Mouse (Mus musculus): ENCODE data around the gene Mfsd4b3. TPM values are rescaled to one million over a fixed set of nuclear protein-coding genes. Genes with fewer than 3 reads are reported as not detected.

The Mfsd4b3 gene
- polyA plus RNA-seq, 1 experiment from 2014 or later = 7.8 TPM

- WGBS = 49% methylated on average over 4 of the region's 4 CpGs
- H3K9me3 ChIP-seq (replicated peaks; ENCODE audit: low read length) = no peaks in the 10 kb centered on the region
- ATAC-seq (replicated peaks; ENCODE audit: low FRiP score, low read depth) (peak; percentile 78), DNase-seq (ENCODE audit: low spot score) (no peak)
- no peaks in the 10 kb centered on the region for H3K4me1 ChIP-seq (replicated peaks; ENCODE audit: insufficient read depth, low read length)
- TF ChIP-seq CTCF (IDR thresholded peaks at IDR 0.05; ENCODE audit: low read depth) = no peak
- H3K4me3 ChIP-seq (replicated peaks; ENCODE audit: low read depth, low read length) = no peak overlapping the region
- H3K36me3 ChIP-seq (ENCODE audit: insufficient read depth, low read length) = no peaks in the 10 kb centered on the region
- no peaks in the 10 kb centered on the region for H3K27me3 ChIP-seq (ENCODE audit: insufficient read depth, low read length)
- no peak overlapping the region for H3K4me2 ChIP-seq (ENCODE audit: low read length)
- H3K27ac ChIP-seq = 0 out of 2 replicates have a peak overlapping the region, but pooled peaks have one; percentile 31
- H3K9ac ChIP-seq (ENCODE audit: low read depth, low read length) = no peak overlapping the region
Observed at GRCm38 (mm10) chr10:39991155-39991554, 31.2 kb upstream of the Mfsd4b3 start.

GRCm38 (mm10) chr10:39986466-39986865 is 26.5 kb upstream of the Mfsd4b3 start, which contains the start of gene Mfsd4b5:
Mfsd4b5 (minus strand) TSS chr10:39986646.
- Histone ChIP-seq H3K9me3 (replicated peaks; ENCODE audit: low read length) (no peaks in the 10 kb centered on the region), H3K9ac (ENCODE audit: low read depth, low read length) (no peak within 1 kb of the TSS), H3K4me2 (ENCODE audit: low read length) (no peak within 1 kb of the TSS), H3K36me3 (ENCODE audit: insufficient read depth, low read length) (no peaks in the 10 kb centered on the region), H3K27me3 (ENCODE audit: insufficient read depth, low read length) (no peaks in the 10 kb centered on the region), H3K4me1 (replicated peaks; ENCODE audit: insufficient read depth, low read length) (no peaks in the 10 kb centered on the region), H3K4me3 (replicated peaks; ENCODE audit: low read depth, low read length) (no peak within 1 kb of the TSS), H3K27ac (peak within 1 kb of the TSS; percentile 39; the same call in 1 of the 2 replicates)
- ATAC-seq (replicated peaks; ENCODE audit: low FRiP score, low read depth) (peak; percentile 51; the same call in 1 of the 2 replicates), DNase-seq (ENCODE audit: low spot score) (no peak)
- 85% methylated on average over 12 of the region's 12 CpGs for WGBS
- no peak for TF ChIP-seq CTCF (IDR thresholded peaks at IDR 0.05; ENCODE audit: low read depth)

- peak overlapping the region; percentile 78; the same call in 1 of the 2 replicates for H3K27ac ChIP-seq
- no peaks in the 10 kb centered on the region for H3K36me3 ChIP-seq (ENCODE audit: insufficient read depth, low read length)
- ATAC-seq (replicated peaks; ENCODE audit: low FRiP score, low read depth) (peak; percentile 93), DNase-seq (ENCODE audit: low spot score) (peak; percentile 77)
- H3K27me3 ChIP-seq (ENCODE audit: insufficient read depth, low read length) = no peaks in the 10 kb centered on the region
- no peak overlapping the region for H3K9ac ChIP-seq (ENCODE audit: low read depth, low read length)
- WGBS = 21% methylated on average over 5 of the region's 5 CpGs
- TF ChIP-seq CTCF (IDR thresholded peaks at IDR 0.05; ENCODE audit: low read depth) = no peak
- H3K9me3 ChIP-seq (replicated peaks; ENCODE audit: low read length) = peaks cover 7% of the 10 kb centered on the region
- no peak overlapping the region for H3K4me2 ChIP-seq (ENCODE audit: low read length)
- no peaks in the 10 kb centered on the region for H3K4me1 ChIP-seq (replicated peaks; ENCODE audit: insufficient read depth, low read length)
- H3K4me3 ChIP-seq (replicated peaks; ENCODE audit: low read depth, low read length) = no peak overlapping the region
Observed at GRCm38 (mm10) chr10:39982604-39983003, 22.7 kb upstream of the Mfsd4b3 start.

- no peak overlapping the region for H3K9ac ChIP-seq (ENCODE audit: low read depth, low read length)
- no peak overlapping the region for H3K4me2 ChIP-seq (ENCODE audit: low read length)
- no peak for TF ChIP-seq CTCF (IDR thresholded peaks at IDR 0.05; ENCODE audit: low read depth)
- DNase-seq (ENCODE audit: low spot score) (no peak), ATAC-seq (replicated peaks; ENCODE audit: low FRiP score, low read depth) (no peak)
- H3K4me3 ChIP-seq (replicated peaks; ENCODE audit: low read depth, low read length) = no peak overlapping the region
- no peaks in the 10 kb centered on the region for H3K36me3 ChIP-seq (ENCODE audit: insufficient read depth, low read length)
- WGBS = 95% methylated on average over 1 of the region's 1 CpGs
- peaks cover 9% of the 10 kb centered on the region for H3K9me3 ChIP-seq (replicated peaks; ENCODE audit: low read length)
- H3K4me1 ChIP-seq (replicated peaks; ENCODE audit: insufficient read depth, low read length) = no peaks in the 10 kb centered on the region
- no peaks in the 10 kb centered on the region for H3K27me3 ChIP-seq (ENCODE audit: insufficient read depth, low read length)
- H3K27ac ChIP-seq = no peak overlapping the region
Observed at GRCm38 (mm10) chr10:39978231-39978630, 18.3 kb upstream of the Mfsd4b3 start.

- no peaks in the 10 kb centered on the region for H3K36me3 ChIP-seq (ENCODE audit: insufficient read depth, low read length)
- DNase-seq (ENCODE audit: low spot score) = no peak
- ATAC-seq (replicated peaks; ENCODE audit: low FRiP score, low read depth) = no peak
- TF ChIP-seq CTCF (IDR thresholded peaks at IDR 0.05; ENCODE audit: low read depth) = no peak
- no peak overlapping the region for H3K4me2 ChIP-seq (ENCODE audit: low read length)
- no peaks in the 10 kb centered on the region for H3K27me3 ChIP-seq (ENCODE audit: insufficient read depth, low read length)
- H3K27ac ChIP-seq = no peak overlapping the region
- no peaks in the 10 kb centered on the region for H3K4me1 ChIP-seq (replicated peaks; ENCODE audit: insufficient read depth, low read length)
- H3K9ac ChIP-seq (ENCODE audit: low read depth, low read length) = no peak overlapping the region
- peaks cover 9% of the 10 kb centered on the region for H3K9me3 ChIP-seq (replicated peaks; ENCODE audit: low read length)
- H3K4me3 ChIP-seq (replicated peaks; ENCODE audit: low read depth, low read length) = no peak overlapping the region
- WGBS = 93% methylated on average over 4 of the region's 4 CpGs
Observed at GRCm38 (mm10) chr10:39977346-39977745, 17.4 kb upstream of the Mfsd4b3 start.

DNA sequence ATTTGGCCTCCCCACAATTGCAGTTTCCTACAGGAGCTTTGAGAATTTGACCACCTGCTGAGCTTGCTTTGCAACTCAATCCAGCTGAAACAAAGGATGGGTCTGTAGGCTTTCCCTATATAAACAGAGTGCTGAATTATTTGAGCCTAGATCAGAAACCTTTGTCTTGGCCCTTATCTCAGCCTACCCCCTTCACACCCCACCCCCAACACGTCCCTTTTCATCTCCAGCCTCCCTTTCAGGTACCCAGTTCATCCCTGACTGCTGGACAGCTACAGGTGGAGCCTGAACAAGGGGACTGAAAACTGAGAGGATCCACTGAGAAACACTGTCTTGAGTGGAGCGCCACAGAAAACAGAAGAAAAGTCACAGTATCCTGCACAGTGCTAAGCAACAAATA is 15.8 kb upstream of the Mfsd4b3 start:
- H3K4me3 ChIP-seq (replicated peaks; ENCODE audit: low read depth, low read length) = no peak overlapping the region
- H3K9me3 ChIP-seq (replicated peaks; ENCODE audit: low read length) = peaks cover 9% of the 10 kb centered on the region
- WGBS = 59% methylated on average over 2 of the region's 2 CpGs
- H3K4me2 ChIP-seq (ENCODE audit: low read length) = no peak overlapping the region
- H3K36me3 ChIP-seq (ENCODE audit: insufficient read depth, low read length) = no peaks in the 10 kb centered on the region
- H3K27me3 ChIP-seq (ENCODE audit: insufficient read depth, low read length) = no peaks in the 10 kb centered on the region
- DNase-seq (ENCODE audit: low spot score) = no peak
- no peak overlapping the region for H3K27ac ChIP-seq
- H3K4me1 ChIP-seq (replicated peaks; ENCODE audit: insufficient read depth, low read length) = no peaks in the 10 kb centered on the region
- H3K9ac ChIP-seq (ENCODE audit: low read depth, low read length) = no peak overlapping the region
- no peak for TF ChIP-seq CTCF (IDR thresholded peaks at IDR 0.05; ENCODE audit: low read depth)
- ATAC-seq (replicated peaks; ENCODE audit: low FRiP score, low read depth) = no peak

- 40% methylated on average over 11 of the region's 11 CpGs for WGBS
- Histone ChIP-seq H3K36me3 (ENCODE audit: insufficient read depth, low read length) (no peaks in the 10 kb centered on the region), H3K9me3 (replicated peaks; ENCODE audit: low read length) (peaks cover 9% of the 10 kb centered on the region), H3K4me2 (ENCODE audit: low read length) (no peak overlapping the region), H3K4me1 (replicated peaks; ENCODE audit: insufficient read depth, low read length) (no peaks in the 10 kb centered on the region), H3K27me3 (ENCODE audit: insufficient read depth, low read length) (no peaks in the 10 kb centered on the region), H3K4me3 (replicated peaks; ENCODE audit: low read depth, low read length) (no peak overlapping the region), H3K27ac (no peak overlapping the region), H3K9ac (ENCODE audit: low read depth, low read length) (no peak overlapping the region)
- ATAC-seq (replicated peaks; ENCODE audit: low FRiP score, low read depth) (no peak), DNase-seq (ENCODE audit: low spot score) (peak; percentile 46)
- no peak for TF ChIP-seq CTCF (IDR thresholded peaks at IDR 0.05; ENCODE audit: low read depth)
Observed at GRCm38 (mm10) chr10:39974982-39975381, 15.0 kb upstream of the Mfsd4b3 start.
